23 mouse cellular contexts compared by ENCODE assay signal in genomic region chr3:86959088-86959487, GRCm38 (mm10).
"Had no signal": no experiment of that assay in that cellular context is flagged by ENCODE, and none has a peak within 500 bp of the region (broad histone marks: within the 10 kb centered on the region; RNA-seq: fewer than 3 reads in every experiment).

No protein-coding gene starts in this region.

- H3K27me3 ChIP-seq: liver, embryonic 13.5 days; liver, embryonic 15.5 days; lung, embryonic 15.5 days; midbrain, embryonic 13.5 days; midbrain, embryonic 15.5 days; neural tube, embryonic 13.5 days; neural tube, embryonic 15.5 days; stomach, embryonic 15.5 days had no signal

- ATAC-seq: liver, postnatal 0 days; lung, postnatal 0 days; midbrain, embryonic 13.5 days; midbrain, embryonic 15.5 days had no signal

- H3K4me2 ChIP-seq: liver, embryonic 11.5 days; liver, embryonic 13.5 days; liver, embryonic 15.5 days; lung, embryonic 15.5 days; midbrain, embryonic 11.5 days; midbrain, embryonic 13.5 days; midbrain, embryonic 15.5 days; neural tube, embryonic 13.5 days; neural tube, embryonic 15.5 days; stomach, embryonic 15.5 days had no signal

- H3K36me3 ChIP-seq: liver, embryonic 13.5 days; liver, embryonic 15.5 days; lung, embryonic 15.5 days; midbrain, embryonic 13.5 days; midbrain, embryonic 15.5 days; neural tube, embryonic 13.5 days; neural tube, embryonic 15.5 days; stomach, embryonic 15.5 days had no signal

- H3K4me3 ChIP-seq: liver, embryonic 13.5 days; liver, embryonic 15.5 days; lung, embryonic 15.5 days; midbrain, embryonic 13.5 days; midbrain, embryonic 15.5 days; myocyte; neural tube, embryonic 13.5 days; neural tube, embryonic 15.5 days; stomach, embryonic 15.5 days had no signal

- H3K27ac ChIP-seq: liver, embryonic 13.5 days; liver, embryonic 15.5 days; lung, embryonic 15.5 days; midbrain, embryonic 13.5 days; midbrain, embryonic 15.5 days; neural tube, embryonic 13.5 days; neural tube, embryonic 15.5 days; stomach, embryonic 15.5 days; stomach, postnatal 0 days had no signal

- DNase-seq: liver; liver, embryonic 13.5 days; liver, postnatal 0 days; lung, adult 2 months; lung, postnatal 14 days; lung, postnatal 4 days; retina, postnatal 1 day; right cerebral cortex, adult 18-20 months; right cerebral cortex, postnatal 25 days; right cerebral cortex, postnatal 4 days; spleen, adult 18-20 months had no signal

- H3K4me1 ChIP-seq: liver, embryonic 13.5 days; liver, embryonic 15.5 days; lung, embryonic 15.5 days; midbrain, embryonic 13.5 days; midbrain, embryonic 15.5 days; neural tube, embryonic 13.5 days; neural tube, embryonic 15.5 days; stomach, embryonic 15.5 days had no signal

- H3K9ac ChIP-seq: liver, embryonic 13.5 days; liver, embryonic 15.5 days; liver, postnatal 0 days; lung, embryonic 15.5 days; midbrain, embryonic 13.5 days; midbrain, embryonic 15.5 days; neural tube, embryonic 13.5 days; neural tube, embryonic 15.5 days; stomach, embryonic 15.5 days had no signal

- H3K9me3 ChIP-seq: liver, embryonic 13.5 days; liver, embryonic 15.5 days; lung, embryonic 15.5 days; midbrain, embryonic 13.5 days; midbrain, embryonic 15.5 days; neural tube, embryonic 13.5 days; neural tube, embryonic 15.5 days; stomach, embryonic 15.5 days had no signal
